Mouse (Mus musculus) kidney, adult 11 months (tissue): ENCODE data around the gene Ccnc.
A peak's percentile ranks its signal among the peaks of the same experiment; 100 is the strongest.

Experiments used
- DNase-seq: peaks from one replicate; pipeline ENCODE4 v3.0.0; 2022

Gene Ccnc

GRCm38 (mm10) chr4:21727615-21728165 lies at the start of gene Ccnc:
Gene Ccnc, plus strand, starts transcription at chr4:21727701.
- DNase-seq, result peak; percentile 89

- no peak for DNase-seq
Measured at GRCm38 (mm10) chr4:21678101-21678974, 49.2 kb upstream of the Ccnc start.

- no peak for DNase-seq
Measured at GRCm38 (mm10) chr4:21678975-21679623, 48.4 kb upstream of the Ccnc start.

- DNase-seq, result no peak
Measured at GRCm38 (mm10) chr4:21679624-21680480, 47.6 kb upstream of the Ccnc start.

GRCm38 (mm10) chr4:21680971-21681370 lies 46.5 kb upstream of the Ccnc start:
- DNase-seq, result no peak

GRCm38 (mm10) chr4:21682421-21683150 lies 44.9 kb upstream of the Ccnc start:
- no peak for DNase-seq

- DNase-seq, result no peak
Measured at GRCm38 (mm10) chr4:21684341-21684970, 43.0 kb upstream of the Ccnc start.

GRCm38 (mm10) chr4:21685595-21686091 lies 41.9 kb upstream of the Ccnc start, which contains the start of gene Prdm13:
Gene Prdm13, minus strand, starts transcription at chr4:21685963.
- no peak for DNase-seq

GRCm38 (mm10) chr4:21686416-21686815 lies 41.1 kb upstream of the Ccnc start:
- no peak for DNase-seq

GRCm38 (mm10) chr4:21686934-21687333 lies 40.6 kb upstream of the Ccnc start:
- no peak for DNase-seq

GRCm38 (mm10) chr4:21687783-21688702 lies 39.5 kb upstream of the Ccnc start:
- DNase-seq, result no peak

GRCm38 (mm10) chr4:21688703-21689200 lies 38.7 kb upstream of the Ccnc start:
- DNase-seq, result no peak

- no peak for DNase-seq
Measured at GRCm38 (mm10) chr4:21689492-21689941, 38.0 kb upstream of the Ccnc start.

GRCm38 (mm10) chr4:21690221-21690620 lies 37.3 kb upstream of the Ccnc start:
- DNase-seq, result no peak

GRCm38 (mm10) chr4:21695638-21696254 lies 31.8 kb upstream of the Ccnc start:
- peak; percentile 38 for DNase-seq

GRCm38 (mm10) chr4:21705046-21705445 lies 22.5 kb upstream of the Ccnc start:
- DNase-seq, result no peak

- DNase-seq, result peak; percentile 50
Measured at GRCm38 (mm10) chr4:21712147-21712546, 15.4 kb upstream of the Ccnc start.

- DNase-seq, result no peak
Measured at GRCm38 (mm10) chr4:21722752-21723334, 4.7 kb upstream of the Ccnc start.
